Mouse (Mus musculus): Measurements from ENCODE around the gene Tspan5. TPM values are rescaled to one million over a fixed set of nuclear protein-coding genes. Genes with fewer than 3 reads are reported as not detected.

Tspan5 gene
- total RNA-seq, 1 experiment, result 12.7 TPM

GRCm38 (mm10) chr3:138843180-138843579, 101.2 kb downstream of the Tspan5 start:
- H3K36me3 ChIP-seq (ENCODE audit: control insufficient read depth, insufficient read depth, low read length, poor library complexity, severe bottlenecking), result no peaks in the 10 kb centered on the region; the same call in 1 of the 2 replicates
- H3K9me3 ChIP-seq (ENCODE audit: control insufficient read depth, insufficient read depth, low read depth, low read length), result no peaks in the 10 kb centered on the region
- TF ChIP-seq ZNF384 (IDR thresholded peaks at IDR 0.05; ENCODE audit: low read depth, low read length) (no peak), ZC3H11A (IDR thresholded peaks at IDR 0.05; ENCODE audit: borderline replicate concordance, low read depth, low read length) (no peak), MAFK (IDR thresholded peaks at IDR 0.05; ENCODE audit: insufficient read depth, low read depth, low read length) (no peak), HCFC1 (IDR thresholded peaks at IDR 0.05; ENCODE audit: borderline replicate concordance, insufficient read depth, low read length) (no peak), CHD2 (IDR thresholded peaks at IDR 0.05; ENCODE audit: low read depth, low read length) (no peak)
- DNase-seq (ENCODE audit: low read depth, low spot score), result no peak
- in situ Hi-C loops (cut with MboI; ENCODE audit: low sequenced_read_pairs in 2 of 2, unreplicated experiment in 2 of 2), result no loop called here
- H3K9ac ChIP-seq (ENCODE audit: insufficient read depth, low read depth, low read length, poor library complexity, severe bottlenecking), result no peak overlapping the region
- H3K27ac ChIP-seq (ENCODE audit: insufficient read depth, low read depth, low read length, poor library complexity, severe bottlenecking), result no peak overlapping the region
- no peak overlapping the region for H3K4me3 ChIP-seq (ENCODE audit: insufficient read depth in 1 of 2, low read depth in 1 of 2, low read length in 2 of 2, poor library complexity in 1 of 2, severe bottlenecking in 1 of 2)
- H3K4me1 ChIP-seq (ENCODE audit: control insufficient read depth in 2 of 2, insufficient read depth in 2 of 2, low read length in 2 of 2, poor library complexity in 1 of 2), result no peaks in the 10 kb centered on the region

GRCm38 (mm10) chr3:138843641-138844040, 101.6 kb downstream of the Tspan5 start:
- in situ Hi-C loops (cut with MboI; ENCODE audit: low sequenced_read_pairs in 2 of 2, unreplicated experiment in 2 of 2), result no loop called here
- Histone ChIP-seq H3K9ac (ENCODE audit: insufficient read depth, low read depth, low read length, poor library complexity, severe bottlenecking) (no peak overlapping the region), H3K4me1 (ENCODE audit: control insufficient read depth in 2 of 2, insufficient read depth in 2 of 2, low read length in 2 of 2, poor library complexity in 1 of 2) (no peaks in the 10 kb centered on the region), H3K27ac (ENCODE audit: insufficient read depth, low read depth, low read length, poor library complexity, severe bottlenecking) (no peak overlapping the region), H3K36me3 (ENCODE audit: control insufficient read depth, insufficient read depth, low read length, poor library complexity, severe bottlenecking) (no peaks in the 10 kb centered on the region; the same call in 1 of the 2 replicates), H3K9me3 (ENCODE audit: control insufficient read depth, insufficient read depth, low read depth, low read length) (no peaks in the 10 kb centered on the region), H3K4me3 (ENCODE audit: insufficient read depth in 1 of 2, low read depth in 1 of 2, low read length in 2 of 2, poor library complexity in 1 of 2, severe bottlenecking in 1 of 2) (no peak overlapping the region)
- no peak for TF ChIP-seq HCFC1 (IDR thresholded peaks at IDR 0.05; ENCODE audit: borderline replicate concordance, insufficient read depth, low read length)
- no peak for TF ChIP-seq MAFK (IDR thresholded peaks at IDR 0.05; ENCODE audit: insufficient read depth, low read depth, low read length)
- TF ChIP-seq ZC3H11A (IDR thresholded peaks at IDR 0.05; ENCODE audit: borderline replicate concordance, low read depth, low read length), result no peak
- TF ChIP-seq ZNF384 (IDR thresholded peaks at IDR 0.05; ENCODE audit: low read depth, low read length), result no peak
- no peak for TF ChIP-seq CHD2 (IDR thresholded peaks at IDR 0.05; ENCODE audit: low read depth, low read length)
- DNase-seq (ENCODE audit: low read depth, low spot score), result no peak

- in situ Hi-C loops (cut with MboI; ENCODE audit: low sequenced_read_pairs in 2 of 2, unreplicated experiment in 2 of 2), result no loop called here
- DNase-seq (ENCODE audit: low read depth, low spot score), result no peak
- no peak for TF ChIP-seq CHD2 (IDR thresholded peaks at IDR 0.05; ENCODE audit: low read depth, low read length)
- TF ChIP-seq ZNF384 (IDR thresholded peaks at IDR 0.05; ENCODE audit: low read depth, low read length), result no peak
- TF ChIP-seq ZC3H11A (IDR thresholded peaks at IDR 0.05; ENCODE audit: borderline replicate concordance, low read depth, low read length), result no peak
- no peak for TF ChIP-seq MAFK (IDR thresholded peaks at IDR 0.05; ENCODE audit: insufficient read depth, low read depth, low read length)
- no peak for TF ChIP-seq HCFC1 (IDR thresholded peaks at IDR 0.05; ENCODE audit: borderline replicate concordance, insufficient read depth, low read length)
Observed at GRCm38 (mm10) chr3:138845820-138846219, 103.8 kb downstream of the Tspan5 start.

GRCm38 (mm10) chr3:138847809-138848208, 105.8 kb downstream of the Tspan5 start:
- in situ Hi-C loops (cut with MboI; ENCODE audit: low sequenced_read_pairs in 2 of 2, unreplicated experiment in 2 of 2), result no loop called here
- H3K36me3 ChIP-seq (ENCODE audit: control insufficient read depth, insufficient read depth, low read length, poor library complexity, severe bottlenecking), result no peaks in the 10 kb centered on the region; the same call in 1 of the 2 replicates
- no peak overlapping the region for H3K9ac ChIP-seq (ENCODE audit: insufficient read depth, low read depth, low read length, poor library complexity, severe bottlenecking)
- DNase-seq (ENCODE audit: low read depth, low spot score), result no peak
- H3K4me3 ChIP-seq (ENCODE audit: insufficient read depth in 1 of 2, low read depth in 1 of 2, low read length in 2 of 2, poor library complexity in 1 of 2, severe bottlenecking in 1 of 2), result no peak overlapping the region
- peaks cover 0 to 2% of the 10 kb centered on the region in 2 experiments; a peak in 1 of 4 replicates for H3K4me1 ChIP-seq (ENCODE audit: control insufficient read depth in 2 of 2, insufficient read depth in 2 of 2, low read length in 2 of 2, poor library complexity in 1 of 2)
- TF ChIP-seq HCFC1 (IDR thresholded peaks at IDR 0.05; ENCODE audit: borderline replicate concordance, insufficient read depth, low read length) (no peak), MAFK (IDR thresholded peaks at IDR 0.05; ENCODE audit: insufficient read depth, low read depth, low read length) (no peak), ZNF384 (IDR thresholded peaks at IDR 0.05; ENCODE audit: low read depth, low read length) (no peak), ZC3H11A (IDR thresholded peaks at IDR 0.05; ENCODE audit: borderline replicate concordance, low read depth, low read length) (no peak), CHD2 (IDR thresholded peaks at IDR 0.05; ENCODE audit: low read depth, low read length) (no peak)
- no peak overlapping the region for H3K27ac ChIP-seq (ENCODE audit: insufficient read depth, low read depth, low read length, poor library complexity, severe bottlenecking)
- H3K9me3 ChIP-seq (ENCODE audit: control insufficient read depth, insufficient read depth, low read depth, low read length), result no peaks in the 10 kb centered on the region

More at GRCm38 (mm10) chr3:138845820-138846219, 103.8 kb downstream of the Tspan5 start:
- Histone ChIP-seq H3K36me3 (ENCODE audit: control insufficient read depth, insufficient read depth, low read length, poor library complexity, severe bottlenecking) (no peaks in the 10 kb centered on the region; the same call in 1 of the 2 replicates), H3K9me3 (ENCODE audit: control insufficient read depth, insufficient read depth, low read depth, low read length) (no peaks in the 10 kb centered on the region), H3K27ac (ENCODE audit: insufficient read depth, low read depth, low read length, poor library complexity, severe bottlenecking) (no peak overlapping the region), H3K4me1 (ENCODE audit: control insufficient read depth in 2 of 2, insufficient read depth in 2 of 2, low read length in 2 of 2, poor library complexity in 1 of 2) (no peaks in the 10 kb centered on the region), H3K9ac (ENCODE audit: insufficient read depth, low read depth, low read length, poor library complexity, severe bottlenecking) (no peak overlapping the region), H3K4me3 (ENCODE audit: insufficient read depth in 1 of 2, low read depth in 1 of 2, low read length in 2 of 2, poor library complexity in 1 of 2, severe bottlenecking in 1 of 2) (no peak overlapping the region)
